Mouse (Mus musculus) stomach, postnatal 0 days (tissue): ENCODE measurements around the gene Megf11.

ENCODE experiments used
- CTCF ChIP-seq: IDR thresholded peaks from 2 replicates; pipeline ENCODE4 v1.5.1; 2016; ENCODE audit warnings: antibody characterized with exemption, low read depth, mild to moderate bottlenecking, moderate library complexity
- EP300 ChIP-seq: optimal IDR thresholded peaks from 2 replicates; pipeline ENCODE3; 2016; ENCODE audit warnings: antibody characterized with exemption

GRCm38 (mm10) chr9:64734166-64734565 lies 348.7 kb downstream of the Megf11 start:
- no peak for TF ChIP-seq CTCF
- TF ChIP-seq EP300 = no peak
